Mouse (Mus musculus): ENCODE measurements at regions not wholly inside any gene's neighbourhood (a gene's known extent, or its start where the extent isn't known, plus 50 kb on each side); places are given as distances from the start of the nearest gene placed in this dataset.

- intact Hi-C loops (cut with DNase I): no loop called here
- peak in 1 of 2 experiments; percentile 1 for DNase-seq
Observed at GRCm38 (mm10) chr16:5673372-5673960, 211.7 kb upstream of the Rbfox1 start.

GRCm38 (mm10) chr16:5672871-5673270 lies 212.3 kb upstream of the Rbfox1 start:
- DNase-seq: peak in 1 of 2 experiments; percentile 2
- intact Hi-C loops (cut with DNase I): no loop called here

DNA sequence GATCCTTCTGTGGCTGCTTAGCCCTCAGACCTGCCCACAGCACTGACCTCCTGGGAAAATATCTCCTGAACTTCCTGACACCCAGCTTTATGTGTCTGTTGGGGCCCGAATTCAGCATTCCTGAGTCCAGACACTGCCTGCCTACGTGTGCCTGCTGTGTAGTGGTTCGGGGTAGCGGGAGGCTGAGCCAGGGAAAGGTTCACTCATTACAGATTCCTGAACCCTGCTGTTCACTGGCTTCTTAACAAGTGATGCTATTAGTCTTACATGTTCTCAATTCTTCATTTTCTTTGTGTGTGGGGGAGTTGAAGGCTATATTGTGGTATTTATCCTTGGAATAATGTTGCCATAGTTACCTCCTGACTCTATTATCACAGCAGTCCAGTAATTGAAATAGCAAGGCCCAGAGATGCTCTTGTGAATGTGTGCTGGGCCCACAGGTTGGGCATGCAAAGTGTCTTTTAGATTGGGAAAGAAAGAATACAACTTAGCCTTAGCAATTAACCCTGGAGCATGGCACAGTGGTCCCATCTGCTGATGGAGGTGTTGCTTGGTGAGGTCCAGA lies 216.7 kb upstream of the Rbfox1 start:
- no peak for DNase-seq
- intact Hi-C loops (cut with DNase I): no loop called here

- intact Hi-C loops (cut with DNase I): no loop called here
- peak in 1 of 2 experiments; percentile 1 for DNase-seq
Observed at GRCm38 (mm10) chr16:5661918-5662317, 223.2 kb upstream of the Rbfox1 start.

- intact Hi-C loops (cut with DNase I): no loop called here
- DNase-seq: no peak
Observed at GRCm38 (mm10) chr16:5651551-5651950, 233.6 kb upstream of the Rbfox1 start.

DNA sequence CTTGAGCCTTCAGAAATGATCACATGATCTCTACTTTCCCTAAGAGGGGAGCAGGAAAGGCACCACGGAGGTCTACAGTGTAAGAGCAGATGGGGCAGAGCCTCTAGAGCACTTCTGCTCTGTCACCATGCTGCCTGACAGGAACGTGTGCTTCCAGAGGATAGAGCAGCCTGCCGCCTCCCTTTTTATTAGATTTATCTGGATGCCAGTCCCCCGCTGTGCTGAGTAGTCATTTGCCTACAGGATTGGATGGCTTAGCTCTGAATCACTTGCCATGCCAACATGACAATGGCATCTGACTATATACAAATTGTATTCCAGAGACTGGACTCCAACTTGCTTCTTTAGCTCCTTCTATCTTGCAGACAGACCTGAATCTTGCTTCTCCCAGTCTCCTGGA lies 234.2 kb upstream of the Rbfox1 start:
- no peak for DNase-seq
- intact Hi-C loops (cut with DNase I): no loop called here

- intact Hi-C loops (cut with DNase I): no loop called here
- no peak for DNase-seq
Observed at GRCm38 (mm10) chr16:5639956-5640355, 245.2 kb upstream of the Rbfox1 start.

DNA sequence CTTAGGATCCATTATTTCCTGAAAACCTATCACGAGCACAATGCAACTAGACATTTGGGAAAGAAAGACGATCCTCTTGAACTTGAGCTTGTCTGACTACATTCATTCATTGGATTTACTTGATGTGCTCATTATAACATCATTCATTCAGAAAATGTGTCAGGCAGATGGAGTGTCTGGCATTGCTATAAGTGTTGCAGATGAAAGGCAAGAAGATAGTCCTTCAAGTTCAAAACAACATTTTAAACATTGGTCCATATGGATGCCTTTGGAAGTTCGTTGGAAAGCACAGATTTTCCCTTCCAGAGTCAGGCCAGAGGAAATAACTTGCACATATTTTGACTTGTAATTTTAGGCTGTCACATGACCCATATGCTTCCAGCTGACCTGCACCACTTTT lies 255.2 kb upstream of the Rbfox1 start:
- intact Hi-C loops (cut with DNase I): no loop called here
- no peak for DNase-seq

- DNase-seq: no peak
- intact Hi-C loops (cut with DNase I): no loop called here
Observed at GRCm38 (mm10) chr16:5627910-5628309, 257.2 kb upstream of the Rbfox1 start.

- intact Hi-C loops (cut with DNase I): no loop called here
- no peak for DNase-seq
Observed at GRCm38 (mm10) chr16:5627117-5627909, 257.8 kb upstream of the Rbfox1 start.

GRCm38 (mm10) chr16:5625159-5625558 lies 260.0 kb upstream of the Rbfox1 start:
- intact Hi-C loops (cut with DNase I): no loop called here
- DNase-seq: no peak

DNA sequence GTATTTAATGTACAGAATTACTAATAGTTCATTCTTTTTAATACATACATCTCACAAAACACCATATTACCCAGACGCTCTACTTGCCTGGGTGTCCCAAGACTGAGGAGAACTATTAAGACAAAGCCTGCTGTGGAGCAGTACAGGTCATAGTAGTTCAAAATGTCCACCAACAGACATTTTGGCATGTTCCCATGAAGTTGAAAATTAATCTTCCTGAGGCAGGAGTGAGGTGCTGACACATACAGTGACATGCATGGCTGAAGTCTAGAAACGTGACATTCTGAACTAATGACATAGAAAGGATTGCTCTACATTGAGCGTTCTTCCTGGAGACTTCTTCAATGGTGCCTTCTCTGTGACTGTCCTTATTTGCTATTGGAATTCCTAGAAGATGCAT lies 264.6 kb upstream of the Rbfox1 start:
- intact Hi-C loops (cut with DNase I): no loop called here
- DNase-seq: no peak

GRCm38 (mm10) chr16:5616356-5616755 lies 268.8 kb upstream of the Rbfox1 start:
- no peak for DNase-seq
- intact Hi-C loops (cut with DNase I): no loop called here

- intact Hi-C loops (cut with DNase I): no loop called here
- no peak for DNase-seq
Observed at GRCm38 (mm10) chr16:5595359-5595758, 289.8 kb upstream of the Rbfox1 start.

- DNase-seq: no peak
- intact Hi-C loops (cut with DNase I): no loop called here
Observed at GRCm38 (mm10) chr16:5578333-5578732, 306.8 kb upstream of the Rbfox1 start.

DNA sequence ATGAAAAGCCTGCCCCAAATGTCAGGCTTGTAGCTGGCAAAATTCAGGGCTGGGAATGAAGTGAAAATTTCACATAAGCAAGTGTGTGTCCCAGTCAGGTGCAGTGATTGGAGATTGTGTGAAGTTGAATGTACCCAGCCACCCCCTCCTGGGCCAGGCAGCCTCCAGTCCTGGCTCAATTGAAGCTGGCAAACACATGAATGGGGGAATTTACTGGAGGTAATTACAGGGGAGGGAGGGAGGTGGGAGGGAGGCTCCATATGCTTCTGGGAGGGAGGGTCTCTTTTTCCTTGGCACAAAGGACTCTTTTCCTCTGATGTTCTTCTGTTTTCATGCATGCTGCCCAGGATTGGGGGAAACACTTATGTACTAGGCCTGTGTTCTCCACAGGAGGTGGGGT lies 312.4 kb upstream of the Rbfox1 start:
- intact Hi-C loops (cut with DNase I): no loop called here
- DNase-seq: no peak

- DNase-seq: no peak
- intact Hi-C loops (cut with DNase I): no loop called here
Observed at GRCm38 (mm10) chr16:5570619-5571018, 314.5 kb upstream of the Rbfox1 start.

DNA sequence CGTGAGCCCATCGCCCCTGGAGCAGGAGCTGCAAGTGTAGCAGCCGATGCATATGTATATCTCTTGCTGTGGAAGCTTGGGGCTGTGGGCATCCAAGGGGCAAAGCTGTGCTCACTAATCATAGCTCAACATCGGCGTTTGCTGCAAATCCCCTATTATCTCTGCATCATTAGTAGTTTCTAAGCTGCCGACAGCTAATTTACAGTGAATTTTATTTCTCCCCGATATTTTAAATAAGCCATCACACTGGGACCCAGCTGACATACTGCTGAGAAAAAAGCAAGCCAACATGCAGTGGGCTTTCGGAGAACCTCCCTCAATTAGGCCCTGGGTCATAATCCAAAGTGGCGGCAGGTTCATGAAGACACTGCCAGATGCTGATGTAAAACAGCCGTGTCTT lies 313.3 kb upstream of the Eef2kmt start:
- intact Hi-C loops (cut with DNase I): no loop called here
- no peak for DNase-seq

DNA sequence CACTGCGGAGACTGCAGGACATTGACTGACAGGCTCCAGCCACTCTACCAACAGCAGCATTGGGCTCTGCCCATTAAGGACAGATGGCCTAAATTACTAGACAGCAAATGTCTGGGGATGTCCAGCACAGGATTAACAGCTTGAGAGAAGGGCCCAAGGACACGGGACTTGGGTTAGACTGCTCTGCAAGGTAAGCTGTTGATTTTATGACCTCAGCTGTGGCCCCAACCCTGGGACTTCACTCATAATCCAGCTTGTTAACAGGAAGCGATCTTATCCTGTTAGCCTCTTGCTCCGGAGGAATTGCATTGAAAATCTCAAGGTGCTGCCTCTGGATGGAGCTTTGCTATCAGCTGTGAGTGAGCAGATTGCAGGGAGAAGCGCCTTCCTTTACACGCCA lies 293.2 kb upstream of the Eef2kmt start:
- no peak for DNase-seq
- intact Hi-C loops (cut with DNase I): no loop called here

DNA sequence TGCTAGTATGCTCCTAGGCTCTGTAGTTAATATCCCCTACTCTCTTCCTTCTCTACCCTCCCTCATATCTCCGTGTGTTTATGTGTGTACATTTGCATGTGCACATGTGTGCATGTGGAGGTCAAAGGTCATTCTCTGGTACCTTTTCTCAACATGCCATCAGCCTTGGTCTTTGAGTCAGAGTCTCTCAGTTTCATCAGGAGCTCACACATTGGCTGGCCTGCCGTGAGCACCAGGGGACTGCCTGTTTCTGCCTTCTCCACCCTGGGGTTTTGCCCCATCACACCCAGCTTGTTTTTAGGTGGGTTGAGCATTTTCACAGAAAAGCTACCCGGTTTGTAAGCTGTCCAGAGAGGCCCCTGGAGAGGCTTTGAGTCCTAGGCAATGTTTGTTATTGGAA lies 292.8 kb upstream of the Eef2kmt start:
- intact Hi-C loops (cut with DNase I): no loop called here
- DNase-seq: no peak

- intact Hi-C loops (cut with DNase I): no loop called here
- no peak for DNase-seq
Observed at GRCm38 (mm10) chr16:5546808-5547207, 291.0 kb upstream of the Eef2kmt start.

- intact Hi-C loops (cut with DNase I): no loop called here
- no peak for DNase-seq
Observed at GRCm38 (mm10) chr16:5545801-5546200, 290.0 kb upstream of the Eef2kmt start.
